Mouse (Mus musculus) forebrain, embryonic 11.5 days (tissue): ENCODE results near the gene Atrip. TPM values are rescaled to one million over a fixed set of nuclear protein-coding genes. Genes with fewer than 3 reads are reported as not detected.

Experiments used
- ATAC-seq: fragments of 200-750 bp; cut with Nextera tagmentation; replicated peaks from 2 replicates; pipeline ENCODE4 v1.8.0; 2017; ENCODE audit warnings: moderate TSS enrichment; ENCODE audit not compliant: low FRiP score
- DNase-seq: peaks from one replicate; pipeline ENCODE4 v3.0.0-alpha.2; 2017; ENCODE audit warnings: low spot score
- H3K27ac ChIP-seq: fragments of 300-500 bp; sonication (generic); 2 replicates; pipeline ENCODE4 v1.5.1; 2014; ENCODE audit warnings: low read depth, low read length
- H3K27me3 ChIP-seq: fragments of 300-500 bp; sonication (generic); 2 replicates; pipeline ENCODE4 v1.6.1; 2014; ENCODE audit warnings: mild to moderate bottlenecking, low read length, mixed read lengths; ENCODE audit not compliant: control insufficient read depth, insufficient read depth
- H3K36me3 ChIP-seq: fragments of 300-500 bp; sonication (generic); 2 replicates; pipeline ENCODE4 v1.6.1; 2014; ENCODE audit warnings: mild to moderate bottlenecking, low read length, moderate library complexity, mixed read lengths; ENCODE audit not compliant: control insufficient read depth, insufficient read depth
- H3K4me1 ChIP-seq: fragments of 300-500 bp; sonication (generic); replicated peaks from 2 replicates; pipeline ENCODE4 v1.6.1; 2014; ENCODE audit warnings: low read length, mixed read lengths; ENCODE audit not compliant: control insufficient read depth, insufficient read depth
- H3K4me2 ChIP-seq: fragments of 300-500 bp; sonication (generic); 2 replicates; pipeline ENCODE4 v1.6.1; 2014; ENCODE audit warnings: low read depth, mild to moderate bottlenecking, low read length, moderate library complexity, mixed read lengths; ENCODE audit not compliant: severe bottlenecking
- H3K4me3 ChIP-seq: fragments of 300-500 bp; sonication (generic); 2 replicates; pipeline ENCODE4 v1.5.1; 2014; ENCODE audit warnings: low read depth, low read length
- H3K9ac ChIP-seq: fragments of 300-500 bp; sonication (generic); 2 replicates; pipeline ENCODE4 v1.6.1; 2014; ENCODE audit warnings: low read length
- H3K9me3 ChIP-seq: fragments of 300-500 bp; sonication (generic); 2 replicates; pipeline ENCODE4 v1.6.1; 2016; ENCODE audit warnings: low read length, mixed read lengths; ENCODE audit not compliant: control insufficient read depth
- WGBS: fragments of 180-500 bp; shearing (Covaris S2); extraction: QIAGEN DNeasy Blood & Tissue Kit; methylation state at CpG from one replicate; pipeline ENCODE4 v1.1.7; 2014; 5-methylcytosine and 5-hydroxymethylcytosine counted together
- polyA plus RNA-seq: library from polyadenylated mRNA; unstranded; fragments of >200 nt; fragmentation: Nextera tagmentation; extraction: Ambion mirVana; gene quantifications from 2 replicates; pipeline ENCODE4 v1.2.1, GENCODE M21; 2014

Gene Atrip
- 28.1 and 32.1 TPM in 2 replicates for polyA plus RNA-seq

DNA sequence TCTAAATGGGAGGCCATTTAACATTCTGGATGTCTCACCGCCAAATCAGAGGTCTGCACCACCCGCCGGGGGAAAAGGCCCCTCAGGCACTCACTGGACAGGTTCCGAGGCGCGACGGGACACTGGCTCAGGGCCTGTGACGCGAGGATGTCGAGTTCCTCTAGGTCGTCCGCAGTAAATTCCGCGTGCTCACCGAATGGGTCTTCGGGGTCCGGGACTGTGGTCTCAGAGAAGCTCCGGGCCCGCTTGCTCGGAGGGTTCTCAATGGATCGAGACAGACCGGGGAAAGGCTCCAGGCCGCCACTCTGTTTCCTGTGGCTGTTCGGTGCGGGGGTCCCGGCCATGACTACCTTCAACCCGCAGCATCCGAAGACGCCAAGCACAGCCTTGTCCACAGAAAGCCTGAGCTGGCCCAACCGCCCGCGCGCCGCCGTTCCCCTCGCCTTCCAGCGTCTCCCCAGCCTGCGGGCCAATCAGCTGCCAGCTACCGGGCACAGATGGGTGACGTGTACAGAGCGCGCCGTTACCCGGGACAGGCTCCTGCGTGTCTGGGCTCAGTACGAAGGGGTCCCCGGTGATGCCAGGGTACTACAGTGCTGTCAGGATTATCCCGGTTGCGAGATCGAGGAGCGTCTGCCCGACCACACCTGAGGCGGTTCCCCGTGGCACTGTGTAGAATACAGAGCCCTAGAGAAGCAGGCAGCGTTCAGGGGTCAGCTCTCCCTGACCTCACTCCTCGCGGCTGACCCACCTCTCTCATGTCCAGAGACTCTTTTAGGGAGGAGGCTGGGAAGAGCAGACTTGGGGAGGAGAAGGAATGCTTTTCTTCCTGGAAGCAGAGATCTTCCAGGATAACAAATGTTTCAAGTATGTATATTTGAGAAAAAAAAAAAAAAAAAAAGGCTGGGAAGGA lies at the start of gene Atrip:
Atrip (minus strand) TSS at position 464 of the 913 bp plus-strand sequence.
- under 1% methylated on average over 57 of the region's 57 CpGs for WGBS
- Histone ChIP-seq H3K9me3 (no peaks in the 10 kb centered on the region), H3K27ac (no peak within 1 kb of the TSS), H3K27me3 (no peaks in the 10 kb centered on the region), H3K4me2 (peak within 1 kb of the TSS; percentile 86), H3K4me3 (peak within 1 kb of the TSS; percentile 81), H3K9ac (peak within 1 kb of the TSS; percentile 85), H3K36me3 (peaks cover 3% of the 10 kb centered on the region; the same call in 1 of the 2 replicates), H3K4me1 (peaks cover 12% of the 10 kb centered on the region)
- ATAC-seq (peak; percentile 99), DNase-seq (peak; percentile 96)

GRCm38 (mm10) chr9:109123266-109123665 lies 49.3 kb upstream of the Atrip start:
- H3K36me3 ChIP-seq: peaks cover 6% of the 10 kb centered on the region; the same call in 1 of the 2 replicates
- H3K4me1 ChIP-seq: no peaks in the 10 kb centered on the region
- no peak overlapping the region for H3K27ac ChIP-seq
- 71% methylated on average over 6 of the region's 6 CpGs for WGBS
- H3K9me3 ChIP-seq: no peaks in the 10 kb centered on the region
- no peaks in the 10 kb centered on the region for H3K27me3 ChIP-seq
- H3K9ac ChIP-seq: no peak overlapping the region
- ATAC-seq (no peak; the same call in 1 of the 2 replicates), DNase-seq (peak; percentile 50)
- no peak overlapping the region for H3K4me2 ChIP-seq
- H3K4me3 ChIP-seq: no peak overlapping the region

DNA sequence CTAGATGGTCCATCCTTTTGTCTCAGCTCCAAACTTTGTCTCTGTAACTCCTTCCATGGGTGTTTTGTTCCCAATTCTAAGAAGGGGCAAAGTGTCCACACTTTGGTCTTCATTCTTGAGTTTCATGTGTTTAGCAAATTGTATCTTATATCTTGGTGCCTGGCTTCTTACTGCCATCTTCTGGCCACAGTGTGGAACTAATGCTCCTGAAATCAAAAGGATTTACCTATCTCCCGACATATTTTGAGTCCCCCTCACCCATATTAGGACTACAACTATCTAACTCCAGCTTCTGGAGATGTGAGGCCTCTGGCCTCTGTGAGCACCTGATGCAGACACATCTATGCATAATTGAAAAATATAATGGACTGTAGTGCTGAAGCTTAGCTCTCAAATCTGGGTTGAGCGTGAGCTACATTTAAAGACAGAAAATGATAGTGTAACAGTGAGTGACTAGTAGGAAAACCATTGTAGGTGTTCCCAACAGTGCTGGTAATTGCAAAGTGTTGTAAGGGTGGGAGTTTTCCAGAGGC lies 48.7 kb upstream of the Atrip start:
- no peak overlapping the region for H3K4me3 ChIP-seq
- H3K9me3 ChIP-seq: no peaks in the 10 kb centered on the region
- no peak overlapping the region for H3K27ac ChIP-seq
- ATAC-seq: no peak; the same call in 1 of the 2 replicates
- peak; percentile 52 for DNase-seq
- H3K9ac ChIP-seq: no peak overlapping the region
- no peak overlapping the region for H3K4me2 ChIP-seq
- no peaks in the 10 kb centered on the region for H3K4me1 ChIP-seq
- H3K27me3 ChIP-seq: no peaks in the 10 kb centered on the region
- WGBS: 48% methylated on average over 2 of the region's 2 CpGs
- peaks cover 10% of the 10 kb centered on the region; the same call in 1 of the 2 replicates for H3K36me3 ChIP-seq

DNA sequence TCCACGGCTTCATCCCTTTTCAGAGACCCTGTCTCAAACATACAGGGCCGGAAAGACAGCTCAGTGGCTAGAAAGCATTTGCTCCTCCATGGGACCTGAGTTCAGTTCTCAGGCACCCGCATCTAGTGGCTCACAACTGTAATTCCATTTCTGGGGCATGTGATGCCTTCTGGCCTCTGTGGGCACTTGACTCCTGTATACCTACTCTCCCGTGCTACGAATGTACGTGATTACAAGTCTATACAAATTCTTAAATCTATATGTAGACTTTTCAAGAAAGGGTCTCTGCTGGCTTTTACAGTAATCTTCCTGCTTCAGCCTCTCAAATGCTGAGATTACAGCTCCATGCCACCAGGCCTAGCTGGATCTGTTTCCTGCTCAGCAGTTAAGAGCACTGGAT lies 47.0 kb upstream of the Atrip start:
- H3K4me1 ChIP-seq: no peaks in the 10 kb centered on the region
- H3K27ac ChIP-seq: no peak overlapping the region
- no peak for ATAC-seq
- no peak for DNase-seq
- no peaks in the 10 kb centered on the region for H3K9me3 ChIP-seq
- H3K27me3 ChIP-seq: no peaks in the 10 kb centered on the region
- H3K4me3 ChIP-seq: no peak overlapping the region
- WGBS: 89% methylated on average over 6 of the region's 6 CpGs
- H3K9ac ChIP-seq: no peak overlapping the region
- no peak overlapping the region for H3K4me2 ChIP-seq
- H3K36me3 ChIP-seq: peaks cover 21% of the 10 kb centered on the region

GRCm38 (mm10) chr9:109119571-109119970 lies 45.6 kb upstream of the Atrip start:
- H3K36me3 ChIP-seq: peaks cover 33% of the 10 kb centered on the region
- H3K9me3 ChIP-seq: no peaks in the 10 kb centered on the region
- H3K27ac ChIP-seq: no peak overlapping the region
- no peak for ATAC-seq
- H3K4me3 ChIP-seq: no peak overlapping the region
- WGBS: 95% methylated on average over 9 of the region's 9 CpGs
- H3K27me3 ChIP-seq: no peaks in the 10 kb centered on the region
- no peak overlapping the region for H3K4me2 ChIP-seq
- H3K4me1 ChIP-seq: no peaks in the 10 kb centered on the region
- H3K9ac ChIP-seq: no peak overlapping the region
- DNase-seq: no peak

- Histone ChIP-seq H3K27me3 (no peaks in the 10 kb centered on the region), H3K36me3 (peaks cover 39% of the 10 kb centered on the region), H3K27ac (no peak overlapping the region), H3K4me1 (no peaks in the 10 kb centered on the region), H3K9me3 (no peaks in the 10 kb centered on the region), H3K4me3 (no peak overlapping the region), H3K9ac (no peak overlapping the region), H3K4me2 (no peak overlapping the region)
- no peak for DNase-seq
- 86% methylated on average over 4 of the region's 4 CpGs for WGBS
- no peak for ATAC-seq
These were observed 44.2 kb upstream of the Atrip start for GRCm38 (mm10) chr9:109118106-109118505.

- DNase-seq (no peak), ATAC-seq (no peak)
- Histone ChIP-seq H3K4me3 (no peak overlapping the region), H3K27ac (no peak overlapping the region), H3K4me2 (no peak overlapping the region), H3K27me3 (no peaks in the 10 kb centered on the region), H3K9me3 (no peaks in the 10 kb centered on the region), H3K36me3 (peaks cover 43% of the 10 kb centered on the region), H3K9ac (no peak overlapping the region), H3K4me1 (no peaks in the 10 kb centered on the region)
- 95% methylated on average over 10 of the region's 10 CpGs for WGBS
These were observed 42.3 kb upstream of the Atrip start for GRCm38 (mm10) chr9:109116205-109116604.

DNA sequence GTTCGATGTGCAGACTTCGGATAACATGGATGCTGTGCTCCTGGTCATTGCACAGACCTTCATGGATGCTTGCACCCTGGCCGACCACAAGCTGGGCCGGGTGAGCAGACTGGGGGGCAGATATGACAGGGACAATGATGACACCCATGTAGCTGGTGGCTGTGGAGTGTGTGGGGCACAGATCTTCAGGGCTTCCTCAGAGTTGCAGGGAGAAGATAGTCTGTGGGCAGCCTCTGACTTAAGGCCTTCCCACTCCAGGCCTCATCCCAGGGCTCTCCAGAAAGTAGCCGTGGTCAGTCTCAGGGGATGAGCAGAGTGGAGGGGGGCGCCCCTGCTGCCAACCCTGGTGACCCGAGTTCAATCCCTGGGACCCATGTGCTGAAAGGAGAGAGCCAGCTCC lies 40.9 kb upstream of the Atrip start:
- H3K4me2 ChIP-seq: no peak overlapping the region
- no peaks in the 10 kb centered on the region for H3K27me3 ChIP-seq
- 89% methylated on average over 7 of the region's 7 CpGs for WGBS
- no peaks in the 10 kb centered on the region for H3K9me3 ChIP-seq
- peaks cover 43% of the 10 kb centered on the region for H3K36me3 ChIP-seq
- no peak overlapping the region for H3K4me3 ChIP-seq
- ATAC-seq (no peak), DNase-seq (no peak)
- H3K9ac ChIP-seq: no peak overlapping the region
- no peaks in the 10 kb centered on the region for H3K4me1 ChIP-seq
- H3K27ac ChIP-seq: no peak overlapping the region
